Comparison of ENCODE assay signal across 8 mouse cellular contexts in the genomic region with DNA sequence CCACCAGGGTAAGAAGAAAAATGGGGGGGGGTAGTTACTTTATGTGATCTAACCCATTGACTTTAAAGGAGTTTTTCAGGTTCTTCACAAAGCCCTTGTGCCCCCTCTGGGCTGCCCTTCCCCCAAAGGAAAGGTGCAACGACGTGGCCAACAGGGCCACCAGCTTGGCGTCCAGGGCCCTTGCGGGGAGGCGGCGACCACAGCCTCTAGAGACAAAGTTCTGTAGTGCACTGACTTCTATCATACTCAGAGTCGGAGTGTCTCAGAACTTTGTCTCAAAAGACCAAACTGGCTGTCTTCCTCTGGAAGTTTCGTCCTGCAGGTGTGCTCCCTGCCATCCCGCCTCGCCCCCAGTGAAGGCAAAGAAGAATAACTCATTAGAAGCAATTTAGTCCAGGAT.
DNase-seq lines count a peak whose midpoint lies in the region; ATAC-seq and TF ChIP-seq lines count a peak whose summit lies in the region.

No protein-coding gene starts in this region.

- H3K9ac ChIP-seq in lung, postnatal 0 days (replicated peaks; ENCODE audit: low read depth), result 0 out of 2 replicates have a peak overlapping the region, but pooled peaks have one; percentile 62
- peak overlapping the region; percentile 96 for H3K9ac ChIP-seq in embryonic facial prominence, embryonic 14.5 days (ENCODE audit: low read depth, low read length)
- H3K9ac ChIP-seq in intestine, embryonic 14.5 days (ENCODE audit: low read length), result peak overlapping the region; percentile 85
- 0 out of 2 replicates have a peak overlapping the region, but pooled peaks have one; percentile 52 for H3K9ac ChIP-seq in neural tube, embryonic 12.5 days

- H3K9me3 ChIP-seq in lung, postnatal 0 days (ENCODE audit: low read length), result no peaks in the 10 kb centered on the region
- no peaks in the 10 kb centered on the region for H3K9me3 ChIP-seq in embryonic facial prominence, embryonic 14.5 days (ENCODE audit: control insufficient read depth, low read length)
- H3K9me3 ChIP-seq in intestine, embryonic 14.5 days (ENCODE audit: control insufficient read depth, low read length), result no peaks in the 10 kb centered on the region
- no peaks in the 10 kb centered on the region for H3K9me3 ChIP-seq in neural tube, embryonic 12.5 days

- TF ChIP-seq EP300 in lung, postnatal 0 days (IDR thresholded peaks at IDR 0.05), result no peak

- H3K4me2 ChIP-seq in lung, postnatal 0 days (replicated peaks; ENCODE audit: low read depth, low read length), result peak overlapping the region; percentile 100
- peak overlapping the region; percentile 85 for H3K4me2 ChIP-seq in embryonic facial prominence, embryonic 14.5 days (ENCODE audit: low read depth, low read length)
- peak overlapping the region; percentile 93 for H3K4me2 ChIP-seq in intestine, embryonic 14.5 days (ENCODE audit: low read length)
- peak overlapping the region; percentile 87 for H3K4me2 ChIP-seq in neural tube, embryonic 12.5 days (replicated peaks)

- TF ChIP-seq CTCF in lung, postnatal 0 days (IDR thresholded peaks at IDR 0.05), result 0 out of 2 replicates have a peak, but pooled peaks have one; percentile 4
- TF ChIP-seq CTCF in layer of hippocampus, adult 2 months (conservative IDR thresholded peaks at IDR 0.05), result no peak; the same call in 1 of the 2 replicates

- peaks cover 7% of the 10 kb centered on the region; the same call in 1 of the 2 replicates for H3K4me1 ChIP-seq in lung, postnatal 0 days (ENCODE audit: insufficient read depth, low read depth, low read length)
- peaks cover 10% of the 10 kb centered on the region; the same call in 1 of the 2 replicates for H3K4me1 ChIP-seq in embryonic facial prominence, embryonic 14.5 days (ENCODE audit: control insufficient read depth, insufficient read depth, low read length)
- H3K4me1 ChIP-seq in intestine, embryonic 14.5 days (replicated peaks; ENCODE audit: control insufficient read depth, insufficient read depth, low read length), result no peaks in the 10 kb centered on the region; the same call in 1 of the 2 replicates
- peaks cover 10% of the 10 kb centered on the region for H3K4me1 ChIP-seq in neural tube, embryonic 12.5 days

- no peak for ATAC-seq in lung, postnatal 0 days
- no peak for ATAC-seq in embryonic facial prominence, embryonic 14.5 days (ENCODE audit: low read depth)
- no peak for ATAC-seq in intestine, embryonic 14.5 days (replicated peaks; ENCODE audit: low FRiP score, low TSS enrichment, low read depth)
- no peak for ATAC-seq in neural tube, embryonic 12.5 days (ENCODE audit: low FRiP score, low read depth)

- H3K27ac ChIP-seq in lung, postnatal 0 days (ENCODE audit: low read length), result no peak overlapping the region
- peak overlapping the region; percentile 94 for H3K27ac ChIP-seq in embryonic facial prominence, embryonic 14.5 days (replicated peaks; ENCODE audit: low read depth, low read length)
- no peak overlapping the region for H3K27ac ChIP-seq in intestine, embryonic 14.5 days (ENCODE audit: low read depth)
- H3K27ac ChIP-seq in neural tube, embryonic 12.5 days, result no peak overlapping the region
- H3K27ac ChIP-seq in layer of hippocampus, adult 2 months, result no peak overlapping the region

- no peak for DNase-seq in lung, postnatal 0 days (ENCODE audit: low spot score)
- no peak for DNase-seq in lung, postnatal 10 days
- no peak for DNase-seq in embryonic facial prominence, embryonic 14.5 days (ENCODE audit: low spot score)
- DNase-seq in intestine, embryonic 14.5 days (ENCODE audit: low spot score), result peak; percentile 66
- no peak for DNase-seq in adipocyte (ENCODE audit: low spot score)
- no peak for DNase-seq in spleen, adult 12 weeks (ENCODE audit: low spot score)
- no peak for DNase-seq in layer of hippocampus, adult 2 months (ENCODE audit: low spot score in 2 of 2)

- no peaks in the 10 kb centered on the region for H3K36me3 ChIP-seq in lung, postnatal 0 days (ENCODE audit: insufficient read depth, low read length)
- H3K36me3 ChIP-seq in embryonic facial prominence, embryonic 14.5 days (ENCODE audit: control insufficient read depth, insufficient read depth, low read length), result no peaks in the 10 kb centered on the region
- H3K36me3 ChIP-seq in intestine, embryonic 14.5 days (ENCODE audit: control insufficient read depth, insufficient read depth, low read length), result no peaks in the 10 kb centered on the region
- H3K36me3 ChIP-seq in neural tube, embryonic 12.5 days, result no peaks in the 10 kb centered on the region

- WGBS in lung, postnatal 0 days, result 19% methylated on average over 10 of the region's 10 CpGs
- WGBS in embryonic facial prominence, embryonic 14.5 days, result 21% methylated on average over 10 of the region's 10 CpGs
- 29% methylated on average over 10 of the region's 10 CpGs for WGBS in intestine, embryonic 14.5 days
- 27% methylated on average over 10 of the region's 10 CpGs for WGBS in neural tube, embryonic 12.5 days

- H3K27me3 ChIP-seq in lung, postnatal 0 days (replicated peaks; ENCODE audit: insufficient read depth, low read length), result no peaks in the 10 kb centered on the region
- no peaks in the 10 kb centered on the region; the same call in 1 of the 2 replicates for H3K27me3 ChIP-seq in embryonic facial prominence, embryonic 14.5 days (replicated peaks; ENCODE audit: control insufficient read depth, insufficient read depth, low read length)
- H3K27me3 ChIP-seq in intestine, embryonic 14.5 days (replicated peaks; ENCODE audit: control insufficient read depth, insufficient read depth, low read length), result no peaks in the 10 kb centered on the region
- H3K27me3 ChIP-seq in neural tube, embryonic 12.5 days (replicated peaks), result peaks cover 8% of the 10 kb centered on the region

- peak overlapping the region; percentile 67 for H3K4me3 ChIP-seq in lung, postnatal 0 days (ENCODE audit: low read depth, low read length)
- H3K4me3 ChIP-seq in embryonic facial prominence, embryonic 14.5 days (ENCODE audit: low read depth, low read length), result peak overlapping the region; percentile 85
- H3K4me3 ChIP-seq in intestine, embryonic 14.5 days (ENCODE audit: low read depth, low read length), result peak overlapping the region; percentile 83
- peak overlapping the region; percentile 50 for H3K4me3 ChIP-seq in neural tube, embryonic 12.5 days
- no peak overlapping the region for H3K4me3 ChIP-seq in layer of hippocampus, adult 2 months
